7 mouse cellular contexts compared by ENCODE assay signal in the genomic region with DNA sequence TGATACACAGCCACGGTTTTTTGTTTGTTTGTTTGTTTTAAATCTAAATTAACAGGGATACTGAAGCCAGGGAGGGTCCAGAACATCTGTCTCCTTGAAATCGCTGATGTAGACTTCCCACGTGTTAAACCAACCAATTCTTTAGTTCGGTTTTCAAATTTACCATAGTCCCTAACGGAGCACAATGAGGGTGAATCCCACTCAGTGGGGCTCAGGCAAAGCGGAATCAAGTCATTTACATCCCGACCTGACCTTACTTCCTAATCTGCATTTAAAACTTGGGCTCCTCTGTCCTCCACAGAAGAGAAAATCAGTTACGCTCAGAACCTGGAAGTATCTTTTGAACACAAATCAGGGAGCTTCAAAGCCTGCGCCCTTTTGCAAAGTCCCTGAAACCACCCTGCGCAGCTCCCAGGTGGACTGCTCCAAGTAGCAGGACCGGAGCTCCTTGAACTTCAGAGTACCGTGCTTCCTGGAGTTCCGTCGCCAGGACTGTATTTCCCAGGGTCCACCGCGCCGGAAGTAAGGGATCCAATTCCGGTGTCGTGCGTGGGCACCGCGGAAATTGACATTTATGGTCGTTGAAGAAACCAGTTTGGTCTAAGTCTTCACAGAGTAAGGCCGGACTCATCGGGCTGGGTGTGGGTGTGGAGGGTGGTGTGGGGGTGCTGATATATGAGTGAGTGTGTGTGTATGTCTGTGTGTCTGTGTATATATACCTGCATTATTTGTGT. TPM values are rescaled to one million over a fixed set of nuclear protein-coding genes. Genes with fewer than 3 reads are reported as not detected.
DNase-seq lines count a peak whose midpoint lies in the region; ATAC-seq lines count a peak whose summit lies in the region.

No protein-coding gene starts in this region.

- intact Hi-C loops in gastrocnemius, postnatal 36 days (cut with DNase I), result no loop called here
- intact Hi-C loops in left cerebral cortex, postnatal 36 days (cut with DNase I), result loop anchor here (5.0 kb wide), 1 partner anchor 72 kb away; the partner anchor contains the start of gene Zfp60

- under 1% methylated on average over 25 of the region's 25 CpGs for whole genome bisulfite sequencing in intestine, embryonic 16.5 days
- under 1% methylated on average over 25 of the region's 25 CpGs for WGBS in midbrain, embryonic 11.5 days

- peak overlapping the region; percentile 43; the same call in 1 of the 2 replicates for H3K27ac ChIP-seq in intestine, embryonic 16.5 days (ENCODE audit: low read length)
- H3K27ac ChIP-seq in midbrain, embryonic 11.5 days (ENCODE audit: low read depth, low read length), result peak overlapping the region; percentile 26; the same call in 1 of the 2 replicates

- H3K4me1 ChIP-seq in intestine, embryonic 16.5 days (ENCODE audit: control insufficient read depth, insufficient read depth, low read length), result no peaks in the 10 kb centered on the region
- peaks cover 4% of the 10 kb centered on the region; the same call in 1 of the 2 replicates for H3K4me1 ChIP-seq in midbrain, embryonic 11.5 days (ENCODE audit: control insufficient read depth, insufficient read depth, low read length)

- H3K4me2 ChIP-seq in intestine, embryonic 16.5 days (ENCODE audit: low read depth, low read length), result peak overlapping the region; percentile 89
- peak overlapping the region; percentile 93 for H3K4me2 ChIP-seq in midbrain, embryonic 11.5 days

- H3K9me3 ChIP-seq in intestine, embryonic 16.5 days (ENCODE audit: control insufficient read depth, low read length), result no peaks in the 10 kb centered on the region
- H3K9me3 ChIP-seq in midbrain, embryonic 11.5 days (ENCODE audit: control insufficient read depth, low read length), result no peaks in the 10 kb centered on the region

- H3K4me3 ChIP-seq in intestine, embryonic 16.5 days (ENCODE audit: low read length), result peak overlapping the region; percentile 72
- H3K4me3 ChIP-seq in midbrain, embryonic 11.5 days (ENCODE audit: low read depth, low read length), result peak overlapping the region; percentile 65

- H3K9ac ChIP-seq in intestine, embryonic 16.5 days (ENCODE audit: low read depth, low read length), result peak overlapping the region; percentile 75
- H3K9ac ChIP-seq in midbrain, embryonic 11.5 days (ENCODE audit: low read length), result peak overlapping the region; percentile 81

- DNase-seq in adrenal gland, adult 2 months, result peak; percentile 90
- peak; percentile 66 for DNase-seq in embryo, embryonic 11.5 days (ENCODE audit: low read depth, low spot score)
- DNase-seq in gastrocnemius, postnatal 36 days, result peak; percentile 65 to 66
- DNase-seq in left cerebral cortex, postnatal 36 days (ENCODE audit: low spot score in 2 of 2), result peak; percentile 88 to 89
- DNase-seq in midbrain, embryonic 11.5 days (ENCODE audit: low spot score, missing footprints), result peak; percentile 95
- peak; percentile 65 for DNase-seq in skeletal muscle tissue, adult 2 months (ENCODE audit: low read depth, low spot score)

- no peaks in the 10 kb centered on the region for H3K36me3 ChIP-seq in intestine, embryonic 16.5 days (ENCODE audit: control insufficient read depth, insufficient read depth, low read length)
- peaks cover 3% of the 10 kb centered on the region; the same call in 1 of the 2 replicates for H3K36me3 ChIP-seq in midbrain, embryonic 11.5 days (ENCODE audit: control insufficient read depth, insufficient read depth, low read length)

- H3K27me3 ChIP-seq in intestine, embryonic 16.5 days (replicated peaks; ENCODE audit: control insufficient read depth, insufficient read depth, low read length), result no peaks in the 10 kb centered on the region
- H3K27me3 ChIP-seq in midbrain, embryonic 11.5 days (ENCODE audit: control insufficient read depth, insufficient read depth, low read length), result no peaks in the 10 kb centered on the region

- peak; percentile 97 for ATAC-seq in intestine, embryonic 16.5 days
- ATAC-seq in midbrain, embryonic 11.5 days (ENCODE audit: low FRiP score), result peak; percentile 90

RNA-seq across cellular contexts. Expression of gene Zfp626, which starts 2.5 kb away (rescaled TPM):
- total RNA-seq in adrenal gland, adult 2 months (2021), result 1 to 10 TPM; 5.4 to 7.6 TPM
- 0.11 and 0.15 TPM in 2 replicates for polyA plus RNA-seq in adrenal gland, adult 2 months (2012; rRNA removed)
- total RNA-seq in gastrocnemius, postnatal 36 days (2021), result 1 to 10 TPM; 3.4 to 3.5 TPM
- 1.3 TPM in 2 replicates for polyA plus RNA-seq in intestine, embryonic 16.5 days (2015; fragmentation: Nextera tagmentation; extraction: Ambion mirVana)
- total RNA-seq in left cerebral cortex, postnatal 36 days (2021), result 10 to 100 TPM in 1 of 2 experiments, 1 to 10 TPM in 1; 8.8 to 10.4 TPM
- 2.4 and 2.8 TPM in 2 replicates for polyA plus RNA-seq in midbrain, embryonic 11.5 days (2014; fragmentation: Nextera tagmentation; extraction: Ambion mirVana)

RNA-seq across cellular contexts. Expression of gene Zfp59, which starts 33.9 kb away (rescaled TPM):
- 1 to 10 TPM; 3.1 to 3.8 TPM for total RNA-seq in adrenal gland, adult 2 months (2021)
- polyA plus RNA-seq in adrenal gland, adult 2 months (2012; rRNA removed), result 0.15 and 0.22 TPM in 2 replicates
- total RNA-seq in gastrocnemius, postnatal 36 days (2021), result 1 to 10 TPM; 1.7 to 2.7 TPM
- polyA plus RNA-seq in intestine, embryonic 16.5 days (2015; fragmentation: Nextera tagmentation; extraction: Ambion mirVana), result 6.0 and 6.2 TPM in 2 replicates
- total RNA-seq in left cerebral cortex, postnatal 36 days (2021), result 1 to 10 TPM; 5.2 TPM
- 12.3 and 13.1 TPM in 2 replicates for polyA plus RNA-seq in midbrain, embryonic 11.5 days (2014; fragmentation: Nextera tagmentation; extraction: Ambion mirVana)

RNA-seq across cellular contexts. Expression of gene Zfp607a, which starts 52.9 kb away (rescaled TPM):
- 1 to 10 TPM; 4.1 to 4.2 TPM for total RNA-seq in adrenal gland, adult 2 months (2021)
- 0.12 and 0.22 TPM in 2 replicates for polyA plus RNA-seq in adrenal gland, adult 2 months (2012; rRNA removed)
- total RNA-seq in gastrocnemius, postnatal 36 days (2021), result 1 to 10 TPM; 1.7 to 3.2 TPM
- 3.2 and 3.4 TPM in 2 replicates for polyA plus RNA-seq in intestine, embryonic 16.5 days (2015; fragmentation: Nextera tagmentation; extraction: Ambion mirVana)
- total RNA-seq in left cerebral cortex, postnatal 36 days (2021), result 1 to 10 TPM; 1.7 to 2.2 TPM
- 3.0 and 3.9 TPM in 2 replicates for polyA plus RNA-seq in midbrain, embryonic 11.5 days (2014; fragmentation: Nextera tagmentation; extraction: Ambion mirVana)

Comparison
In these comparisons a context has a peak if more than half of its experiments do, and no peak if none do; other contexts are left out.
1. Peak in every context shown above with its lines: DNase-seq, ATAC-seq, H3K4me3 ChIP-seq and H3K27ac ChIP-seq.